In genomic region chr7:16240978-16241303, GRCm38 (mm10) we compare ENCODE assay signal across 25 mouse cellular contexts. TPM values are rescaled to one million over a fixed set of nuclear protein-coding genes. Genes with fewer than 3 reads are reported as not detected.
A peak's percentile ranks its signal among the peaks of the same experiment; 100 is the strongest.
DNase-seq lines count a peak whose midpoint lies in the region; ATAC-seq and TF ChIP-seq lines count a peak whose summit lies in the region.
"Had no signal": no experiment of that assay in that cellular context is flagged by ENCODE, and none has a peak within 500 bp of the region (broad histone marks: within the 10 kb centered on the region; RNA-seq: fewer than 3 reads in every experiment).

No protein-coding gene starts in this region.

- TF ChIP-seq EP300 in liver, embryonic 14.5 days (IDR thresholded peaks at IDR 0.05; ENCODE audit: low read depth) = no peak

- no peaks in the 10 kb centered on the region for H3K27me3 ChIP-seq in liver, embryonic 14.5 days (ENCODE audit: control insufficient read depth, insufficient read depth, low read length)
- H3K27me3 ChIP-seq: embryonic facial prominence, embryonic 13.5 days; forebrain, embryonic 12.5 days; heart, embryonic 12.5 days had no signal

- TF ChIP-seq CTCF in liver, embryonic 14.5 days (IDR thresholded peaks at IDR 0.05; ENCODE audit: low read depth) = 0 out of 2 replicates have a peak, but pooled peaks have one; percentile 17

- peaks cover 28 to 48% of the 10 kb centered on the region in 2 experiments for H3K4me1 ChIP-seq in liver, embryonic 14.5 days (replicated peaks; ENCODE audit: control insufficient read depth in 2 of 2, insufficient read depth in 2 of 2, low read length in 1 of 2)
- H3K4me1 ChIP-seq: forebrain, embryonic 12.5 days had no signal

- WGBS in liver, embryonic 14.5 days (ENCODE audit: insufficient replicate concordance) = 23% methylated on average over 1 of the region's 1 CpGs
- 100% methylated on average over 1 of the region's 1 CpGs for WGBS in macrophage (ENCODE audit: missing documents)

- peak overlapping the region; percentile 75 for H3K4me2 ChIP-seq in liver, embryonic 14.5 days (ENCODE audit: low read depth)
- H3K4me2 ChIP-seq: embryonic facial prominence, embryonic 13.5 days; forebrain, embryonic 12.5 days; heart, embryonic 12.5 days had no signal

- peak; percentile 60 for DNase-seq in heart, adult 11 months
- DNase-seq in heart, adult 9 months (ENCODE audit: low spot score in 2 of 2) = no peak
- DNase-seq in c-Kit-positive CD71-positive TER-119-negative erythroid progenitor cells, embryonic 14.5 days (ENCODE audit: low read depth) = peak; percentile 42
- DNase-seq in liver, embryonic 14.5 days (ENCODE audit: low read depth in 3 of 3, low spot score in 3 of 3) = peak in 1 of 3 experiments; percentile 45
- no peak for DNase-seq in frontal cortex, postnatal 36 days (ENCODE audit: low spot score in 2 of 2)
- DNase-seq in layer of hippocampus, adult 8-10 months (ENCODE audit: low spot score in 2 of 2) = no peak
- no peak for DNase-seq in thymus, postnatal 0 days (ENCODE audit: low spot score)
- DNase-seq: adrenal gland, postnatal 10 days; B cell, adult 2 months; cerebellum, adult 11 months; cerebellum, adult 9-10 months; cerebellum, postnatal 36 days; forebrain, postnatal 0 days; gastrocnemius, adult 2 months; gastrocnemius, postnatal 25 days; heart, adult 2 months; heart, postnatal 36 days had no signal

- H3K79me2 ChIP-seq in macrophage (ENCODE audit: inconsistent target) = peaks cover 9% of the 10 kb centered on the region; the same call in 1 of the 2 replicates

- ATAC-seq in liver, embryonic 14.5 days (ENCODE audit: insufficient read depth) = peak; percentile 19; the same call in 1 of the 2 replicates
- ATAC-seq: CD4-positive, CD25-positive, alpha-beta regulatory T cell, adult 4 months; forebrain, postnatal 0 days; hindbrain, embryonic 16.5 days; inflammation-experienced regulatory T-cells, adult 6 months had no signal

- no peaks in the 10 kb centered on the region for H3K9me3 ChIP-seq in liver, embryonic 14.5 days (ENCODE audit: control insufficient read depth, low read length)
- H3K9me3 ChIP-seq: embryonic facial prominence, embryonic 13.5 days; forebrain, embryonic 12.5 days; G1E; heart, embryonic 12.5 days had no signal

- no peak overlapping the region for H3K9ac ChIP-seq in liver, embryonic 14.5 days (replicated peaks)
- H3K9ac ChIP-seq: embryonic facial prominence, embryonic 13.5 days; forebrain, embryonic 12.5 days; forebrain, postnatal 0 days; heart, embryonic 12.5 days had no signal

- H3K4me3 ChIP-seq in liver, embryonic 14.5 days (ENCODE audit: insufficient read depth in 1 of 2, low read depth in 2 of 2, low read length in 2 of 2) = no peak overlapping the region
- H3K4me3 ChIP-seq in macrophage (ENCODE audit: inconsistent target) = no peak overlapping the region
- H3K4me3 ChIP-seq: embryonic facial prominence, embryonic 13.5 days; forebrain, embryonic 12.5 days; gastrocnemius, adult 2 months; heart, adult 2 months; heart, embryonic 12.5 days had no signal

- H3K36me3 ChIP-seq in liver, embryonic 14.5 days (replicated peaks; ENCODE audit: control insufficient read depth, insufficient read depth, low read depth) = no peaks in the 10 kb centered on the region
- peaks cover 19% of the 10 kb centered on the region; the same call in 1 of the 2 replicates for H3K36me3 ChIP-seq in macrophage (ENCODE audit: inconsistent target)
- H3K36me3 ChIP-seq: embryonic facial prominence, embryonic 13.5 days; forebrain, embryonic 12.5 days; G1E; heart, embryonic 12.5 days had no signal

- peak overlapping the region; percentile 80 for H3K27ac ChIP-seq in liver, embryonic 14.5 days
- peak overlapping the region; percentile 96; the same call in 1 of the 2 replicates for H3K27ac ChIP-seq in macrophage
- H3K27ac ChIP-seq: embryonic facial prominence, embryonic 13.5 days; forebrain, embryonic 12.5 days; gastrocnemius, adult 2 months had no signal

RNA-seq across cellular contexts. Expression of gene C5ar2, which starts 3.0 kb away (rescaled TPM):
- polyA plus RNA-seq in liver, embryonic 14.5 days (2012; rRNA removed) = 0.47 and 0.56 TPM in 2 replicates
- 0.30 and 0.33 TPM in 2 replicates for polyA plus RNA-seq in liver, embryonic 14.5 days (2014; fragmentation: Nextera tagmentation; extraction: Ambion mirVana)
- 1 to 10 TPM; 1.3 to 9.4 (median 4.6) TPM for total RNA-seq in macrophage (2018; cell fraction: chromatin; rRNA removed)
- total RNA-seq in macrophage (2018; cell fraction: cytosol; rRNA removed) = 1 to 10 TPM; 2.3 to 7.1 (median 4.2) TPM
- 10 to 100 TPM in 8 of 26 experiments, 1 to 10 TPM in 18; 4.5 to 18.7 (median 8.2) TPM for total RNA-seq in macrophage (2018; cell fraction: nucleus; rRNA removed)
- 5.3 to 5.8 TPM (median 5.7 TPM) in 3 replicates for polyA plus RNA-seq in macrophage (2018)
- total RNA-seq in layer of hippocampus, adult 8-10 months (2022) = 1 to 10 TPM in 2 of 4 experiments, under 1 TPM in 2; 0.54 to 1.7 (median 1.1) TPM
- 0.04 and 0.14 TPM in 2 replicates for polyA plus RNA-seq in thymus, postnatal 0 days (2015; fragmentation: Nextera tagmentation; extraction: Ambion mirVana)
- polyA plus RNA-seq: forebrain, embryonic 12.5 days had no signal

RNA-seq across cellular contexts. Expression of gene C5ar1, which starts 18.4 kb away (rescaled TPM):
- polyA plus RNA-seq in liver, embryonic 14.5 days (2012; rRNA removed) = 0.95 and 1.1 TPM in 2 replicates
- 1.1 and 1.9 TPM in 2 replicates for polyA plus RNA-seq in liver, embryonic 14.5 days (2014; fragmentation: Nextera tagmentation; extraction: Ambion mirVana)
- 100 to 1,000 TPM in 11 of 26 experiments, 10 to 100 TPM in 15; 18.9 to 297 (median 75.1) TPM for total RNA-seq in macrophage (2018; cell fraction: chromatin; rRNA removed)
- total RNA-seq in macrophage (2018; cell fraction: cytosol; rRNA removed) = 100 to 1,000 TPM; 105 to 683 (median 289) TPM
- total RNA-seq in macrophage (2018; cell fraction: nucleus; rRNA removed) = 100 to 1,000 TPM; 102 to 954 (median 358) TPM
- polyA plus RNA-seq in macrophage (2018) = 254 to 928 TPM (median 285 TPM) in 3 replicates
- total RNA-seq in layer of hippocampus, adult 8-10 months (2022) = 1 to 10 TPM in 3 of 4 experiments, under 1 TPM in 1; 0.61 to 5.4 (median 3.0) TPM
- polyA plus RNA-seq in thymus, postnatal 0 days (2015; fragmentation: Nextera tagmentation; extraction: Ambion mirVana) = 1.1 and 1.2 TPM in 2 replicates
- polyA plus RNA-seq: CD4-positive, CD25-positive, alpha-beta regulatory T cell, adult 4 months; G1E had no signal

RNA-seq across cellular contexts. Expression of gene Dhx34, which starts 19.1 kb away (rescaled TPM):
- 5.0 and 5.3 TPM in 2 replicates for polyA plus RNA-seq in liver, embryonic 14.5 days (2012; rRNA removed)
- polyA plus RNA-seq in liver, embryonic 14.5 days (2014; fragmentation: Nextera tagmentation; extraction: Ambion mirVana) = 3.6 and 3.7 TPM in 2 replicates
- total RNA-seq in macrophage (2018; cell fraction: chromatin; rRNA removed) = 10 to 100 TPM; 11.2 to 62.8 (median 36.9) TPM
- 10 to 100 TPM; 12.6 to 26.7 (median 21.6) TPM for total RNA-seq in macrophage (2018; cell fraction: cytosol; rRNA removed)
- total RNA-seq in macrophage (2018; cell fraction: nucleus; rRNA removed) = 10 to 100 TPM; 12.5 to 46.6 (median 31.2) TPM
- polyA plus RNA-seq in macrophage (2018) = 11.6 to 20.4 TPM (median 18.5 TPM) in 3 replicates
- total RNA-seq in layer of hippocampus, adult 8-10 months (2022) = 10 to 100 TPM; 12.4 to 17.6 (median 13.5) TPM
- 18.4 and 18.7 TPM in 2 replicates for polyA plus RNA-seq in thymus, postnatal 0 days (2015; fragmentation: Nextera tagmentation; extraction: Ambion mirVana)

RNA-seq across cellular contexts. Expression of gene Inafm1, which starts 32.5 kb away (rescaled TPM):
- polyA plus RNA-seq in liver, embryonic 14.5 days (2012; rRNA removed) = 7.9 and 8.3 TPM in 2 replicates
- 3.5 and 4.0 TPM in 2 replicates for polyA plus RNA-seq in liver, embryonic 14.5 days (2014; fragmentation: Nextera tagmentation; extraction: Ambion mirVana)
- total RNA-seq in macrophage (2018; cell fraction: chromatin; rRNA removed) = 10 to 100 TPM; 11.6 to 72.8 (median 39.4) TPM
- 10 to 100 TPM in 4 of 26 experiments, 1 to 10 TPM in 22; 5.9 to 11.6 (median 8.4) TPM for total RNA-seq in macrophage (2018; cell fraction: cytosol; rRNA removed)
- 10 to 100 TPM; 10.3 to 35.9 (median 25.5) TPM for total RNA-seq in macrophage (2018; cell fraction: nucleus; rRNA removed)
- polyA plus RNA-seq in macrophage (2018) = 1.9 to 10.1 TPM (median 7.4 TPM) in 3 replicates
- total RNA-seq in layer of hippocampus, adult 8-10 months (2022) = 10 to 100 TPM; 30.9 to 39.3 (median 33.1) TPM
- 6.2 and 7.6 TPM in 2 replicates for polyA plus RNA-seq in thymus, postnatal 0 days (2015; fragmentation: Nextera tagmentation; extraction: Ambion mirVana)

RNA-seq across cellular contexts. Expression of gene Ccdc9, which starts 45.7 kb away (rescaled TPM):
- 15.9 and 24.7 TPM in 2 replicates for polyA plus RNA-seq in liver, embryonic 14.5 days (2012; rRNA removed)
- polyA plus RNA-seq in liver, embryonic 14.5 days (2014; fragmentation: Nextera tagmentation; extraction: Ambion mirVana) = 4.2 and 7.6 TPM in 2 replicates
- 100 to 1,000 TPM; 304 to 896 (median 675) TPM for total RNA-seq in macrophage (2018; cell fraction: chromatin; rRNA removed)
- 10 to 100 TPM; 52.8 to 97.2 (median 73.4) TPM for total RNA-seq in macrophage (2018; cell fraction: cytosol; rRNA removed)
- total RNA-seq in macrophage (2018; cell fraction: nucleus; rRNA removed) = 100 to 1,000 TPM; 161 to 339 (median 237) TPM
- 99.0 to 183 TPM (median 120 TPM) in 3 replicates for polyA plus RNA-seq in macrophage (2018)
- total RNA-seq in layer of hippocampus, adult 8-10 months (2022) = 10 to 100 TPM; 72.6 to 88.3 (median 86.3) TPM
- 15.9 and 21.9 TPM in 2 replicates for polyA plus RNA-seq in thymus, postnatal 0 days (2015; fragmentation: Nextera tagmentation; extraction: Ambion mirVana)

Comparison
In these comparisons a context has a peak if more than half of its experiments do, and no peak if none do; other contexts are left out.
1. DNase-seq: peak in heart, adult 11 months (single experiment) and c-Kit-positive CD71-positive TER-119-negative erythroid progenitor cells, embryonic 14.5 days (single experiment); none in heart, adult 9 months (0 of 2), frontal cortex, postnatal 36 days (0 of 2), layer of hippocampus, adult 8-10 months (0 of 2) and thymus, postnatal 0 days (single experiment).
2. RNA of gene C5ar1, which starts 18.4 kb away (polyA plus RNA-seq): 254 to 928 TPM in macrophage; 0.95 to 1.9 TPM in liver, embryonic 14.5 days and 1.1 to 1.2 TPM in thymus, postnatal 0 days; every median in the first group is over 10 times any median in the second.